Mouse (Mus musculus) G1E (cell line): Measurements from ENCODE around the gene Dgkz. TPM values are rescaled to one million over a fixed set of nuclear protein-coding genes. Genes with fewer than 3 reads are reported as not detected.

Experiments
- ATAC-seq: 2 replicates; pipeline ENCODE4 v1.8.0; 2016; ENCODE audit warnings: mild to moderate bottlenecking; ENCODE audit not compliant: insufficient number of reproducible peaks, poor library complexity, low FRiP score, severe bottlenecking; ENCODE audit errors: extremely low read depth
- DNase-seq: peaks from one replicate; pipeline ENCODE4 v3.0.0; 2012; ENCODE audit warnings: low spot score
- H3K27me3 ChIP-seq: 2 replicates; pipeline ENCODE4 v1.6.1; 2012; ENCODE audit warnings: mild to moderate bottlenecking, low read length, inconsistent platforms; ENCODE audit not compliant: insufficient read depth
- H3K36me3 ChIP-seq: replicated peaks from 2 replicates; pipeline ENCODE3; 2012; ENCODE audit warnings: mild to moderate bottlenecking, inconsistent platforms
- H3K4me1 ChIP-seq: 2 replicates; pipeline ENCODE4 v1.6.1; 2012; ENCODE audit warnings: low read depth, low read length, inconsistent platforms, mixed read lengths; ENCODE audit not compliant: insufficient read depth
- H3K4me3 ChIP-seq: 2 replicates; pipeline ENCODE4 v1.5.1; 2012; ENCODE audit warnings: low read depth, mild to moderate bottlenecking, inconsistent platforms, low read length, moderate library complexity, mixed read lengths
- H3K9me3 ChIP-seq: replicated peaks from 2 replicates; pipeline ENCODE4 v1.6.1; 2012; ENCODE audit warnings: inconsistent platforms
- CTCF ChIP-seq: IDR thresholded peaks from 2 replicates; pipeline ENCODE4 v1.5.1; 2012; ENCODE audit warnings: low read depth, low read length, inconsistent platforms, mixed read lengths
- GATA1 ChIP-seq: IDR thresholded peaks from 2 replicates; pipeline ENCODE4 v1.6.1; 2012; ENCODE audit warnings: borderline replicate concordance, low read length, inconsistent platforms, mixed read lengths
- GATA2 ChIP-seq: IDR thresholded peaks from 2 replicates; pipeline ENCODE4 v1.6.1; 2012; ENCODE audit warnings: low read depth, low read length, inconsistent platforms, borderline replicate concordance
- POLR2AphosphoS5 ChIP-seq: IDR thresholded peaks from 2 replicates; pipeline ENCODE4 v1.6.1; 2012; ENCODE audit warnings: low read depth, low read length, inconsistent platforms; ENCODE audit not compliant: insufficient replicate concordance
- TAL1 ChIP-seq: conservative IDR thresholded peaks from 2 replicates; pipeline ENCODE4 v1.6.1; 2012; ENCODE audit warnings: low read depth, low read length, inconsistent platforms, mixed read lengths
- polyA plus RNA-seq: library from polyadenylated mRNA; stranded (reverse); fragments of >175 nt; gene quantifications from 2 replicates; pipeline ENCODE4 v1.2.3, GENCODE M21; 2012
- total RNA-seq, 2 experiments: library from RNA; stranded (forward) in 1 of 2; stranded (reverse) in 1 of 2; fragments of 200-1000 nt in 1 of 2; fragments of >200 nt in 1 of 2; fragmentation: Nextera tagmentation in 1 of 2; gene quantifications; 2 replicates each; pipeline ENCODE4 v1.2.3; 2014 to 2017

Gene Dgkz
- total and polyA plus RNA-seq, 3 experiments, result 115 to 416 (median 290) TPM

DNA sequence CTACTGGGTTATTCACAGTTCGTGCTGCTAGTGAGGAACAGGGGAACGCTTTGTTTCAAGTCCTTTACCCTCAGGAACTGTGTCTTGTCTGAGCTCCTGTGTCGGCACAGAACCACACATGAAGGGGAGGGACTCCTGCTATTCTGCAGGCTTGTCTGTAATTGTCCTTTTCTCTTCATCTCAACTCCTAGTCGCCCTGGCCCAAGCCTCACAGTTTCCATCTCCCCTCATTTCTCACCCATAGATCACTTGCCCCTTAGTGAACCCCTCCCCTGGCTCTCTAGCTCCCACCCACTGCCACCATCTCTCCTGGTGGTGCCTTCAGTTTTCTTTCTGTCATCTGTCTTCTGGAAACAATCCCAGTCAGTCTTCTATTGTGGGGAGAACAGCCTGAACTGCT, 4.6 kb upstream of the Dgkz start:
- Histone ChIP-seq H3K27me3 (peaks cover 73% of the 10 kb centered on the region), H3K4me1 (peaks cover 12% of the 10 kb centered on the region), H3K36me3 (no peaks in the 10 kb centered on the region), H3K4me3 (no peak overlapping the region), H3K9me3 (no peaks in the 10 kb centered on the region)
- TF ChIP-seq POLR2AphosphoS5, result no peak
- no peak for TF ChIP-seq TAL1
- ATAC-seq (no peak), DNase-seq (no peak)

DNA sequence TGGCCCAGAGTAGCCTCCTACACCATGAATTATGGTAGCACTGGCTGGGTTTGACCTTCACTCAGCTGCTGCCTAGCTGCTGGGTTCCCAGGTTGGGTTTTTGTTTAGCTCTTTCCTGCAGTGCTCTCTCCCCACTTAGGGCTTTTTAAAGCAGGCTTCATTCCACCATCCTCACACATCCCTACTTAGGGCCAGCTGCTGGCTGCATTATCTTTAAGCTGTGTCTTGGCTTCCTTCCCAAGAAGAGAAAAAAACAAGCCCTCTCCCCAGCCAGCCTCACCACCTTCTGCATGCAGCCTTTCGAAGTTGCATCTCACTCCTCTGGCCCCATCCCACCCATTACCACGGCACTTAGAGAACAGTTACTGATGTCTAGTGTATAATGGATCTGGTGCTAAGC, 2.9 kb upstream of the Dgkz start:
- ATAC-seq (no peak), DNase-seq (no peak)
- TF ChIP-seq TAL1 (no peak), GATA1 (no peak), POLR2AphosphoS5 (no peak), CTCF (no peak), GATA2 (no peak)
- H3K9me3 ChIP-seq, result no peaks in the 10 kb centered on the region
- H3K4me3 ChIP-seq, result no peak overlapping the region
- no peaks in the 10 kb centered on the region for H3K4me1 ChIP-seq
- no peaks in the 10 kb centered on the region for H3K36me3 ChIP-seq
- peaks cover 81% of the 10 kb centered on the region for H3K27me3 ChIP-seq

- no peaks in the 10 kb centered on the region for H3K36me3 ChIP-seq
- H3K9me3 ChIP-seq, result no peaks in the 10 kb centered on the region
- no peak for DNase-seq
- peaks cover 81% of the 10 kb centered on the region for H3K27me3 ChIP-seq
- H3K4me1 ChIP-seq, result no peaks in the 10 kb centered on the region
- ATAC-seq, result no peak
- TF ChIP-seq TAL1, result no peak
- no peak for TF ChIP-seq POLR2AphosphoS5
- TF ChIP-seq GATA1, result no peak
- TF ChIP-seq CTCF, result no peak
- no peak for TF ChIP-seq GATA2
- H3K4me3 ChIP-seq, result no peak overlapping the region
Observed at GRCm38 (mm10) chr2:91977960-91978359, 2.3 kb upstream of the Dgkz start.

GRCm38 (mm10) chr2:91973416-91974135, 2.1 kb downstream of the Dgkz start:
- no peak overlapping the region for H3K4me3 ChIP-seq
- H3K27me3 ChIP-seq, result peaks cover 91% of the 10 kb centered on the region
- no peaks in the 10 kb centered on the region for H3K36me3 ChIP-seq
- ATAC-seq (no peak), DNase-seq (no peak)
- H3K9me3 ChIP-seq, result no peaks in the 10 kb centered on the region
- peaks cover 5% of the 10 kb centered on the region; the same call in 1 of the 2 replicates for H3K4me1 ChIP-seq
- TF ChIP-seq POLR2AphosphoS5 (no peak), CTCF (no peak), TAL1 (no peak), GATA2 (no peak), GATA1 (no peak)

DNA sequence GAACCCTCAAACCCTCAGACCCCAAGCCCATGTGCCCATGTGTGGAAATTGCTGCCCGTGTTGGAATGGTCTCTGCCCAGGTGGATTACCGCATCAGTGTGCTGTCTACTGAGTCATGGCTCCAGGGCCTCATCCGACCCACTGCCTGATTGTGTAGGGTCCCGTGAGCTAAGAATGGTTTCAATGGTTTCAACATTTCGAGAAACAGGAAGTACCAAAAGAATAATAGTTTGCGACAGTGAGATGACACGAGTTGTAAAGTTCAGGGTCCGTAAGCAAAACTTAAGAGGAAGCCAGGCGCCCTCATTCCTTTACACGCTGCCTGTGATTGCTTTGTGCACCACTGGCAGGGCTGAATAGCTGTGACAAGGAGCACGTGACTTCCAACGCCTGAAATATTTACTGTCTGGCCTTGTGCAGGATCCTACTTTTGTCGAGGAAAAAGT, 3.5 kb downstream of the Dgkz start:
- DNase-seq (no peak), ATAC-seq (no peak)
- Histone ChIP-seq H3K9me3 (no peaks in the 10 kb centered on the region), H3K4me3 (no peak overlapping the region), H3K27me3 (peaks cover 88% of the 10 kb centered on the region), H3K4me1 (peaks cover 5% of the 10 kb centered on the region; the same call in 1 of the 2 replicates), H3K36me3 (no peaks in the 10 kb centered on the region)
- TF ChIP-seq GATA1, result no peak
- TF ChIP-seq CTCF, result no peak
- no peak for TF ChIP-seq GATA2
- TF ChIP-seq TAL1, result no peak
- TF ChIP-seq POLR2AphosphoS5, result no peak

DNA sequence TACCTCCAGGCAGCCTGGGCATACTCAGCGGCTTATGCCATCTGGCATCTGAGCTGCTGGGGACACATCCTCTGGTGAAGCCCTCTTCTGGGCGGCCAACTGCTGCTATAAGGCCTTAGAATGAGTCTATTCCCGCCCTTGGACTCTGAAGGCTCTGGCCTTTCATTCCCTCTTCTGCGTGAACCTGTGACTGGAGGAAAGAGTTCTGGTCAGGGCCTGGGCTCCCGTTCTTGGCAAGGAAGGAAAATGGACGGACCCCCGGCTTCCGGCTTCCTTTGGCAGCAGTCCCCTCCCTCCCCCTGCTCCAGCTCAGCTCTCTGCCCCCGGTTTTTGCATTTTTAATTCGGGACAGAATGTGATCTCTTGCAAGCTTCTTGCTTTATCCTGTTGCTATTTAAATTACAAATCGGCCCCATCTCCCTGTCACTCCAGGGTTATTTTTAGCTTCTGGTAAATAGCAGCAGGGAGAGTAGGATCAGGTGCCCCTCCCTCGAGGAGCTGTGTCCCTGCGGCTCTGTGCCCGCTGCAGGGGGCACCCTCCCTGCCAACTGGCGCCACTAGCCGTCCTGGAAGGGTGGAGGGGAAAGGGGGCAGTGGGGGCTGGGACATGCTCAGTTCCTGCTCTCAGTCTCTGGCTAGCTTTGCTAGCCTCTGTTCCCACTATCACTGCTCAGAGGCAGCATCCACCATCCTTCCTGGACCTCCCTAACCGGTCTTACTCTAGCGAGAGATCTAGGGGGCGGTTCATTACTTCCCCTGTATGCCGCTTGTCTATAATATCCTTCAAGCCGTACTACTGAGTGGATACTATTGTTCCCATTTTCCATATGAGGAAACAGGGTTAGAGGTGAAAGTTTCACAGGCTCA, 4.2 kb downstream of the Dgkz start:
- no peak for TF ChIP-seq CTCF
- no peak for TF ChIP-seq GATA1
- TF ChIP-seq TAL1, result no peak
- peaks cover 85% of the 10 kb centered on the region for H3K27me3 ChIP-seq
- H3K9me3 ChIP-seq, result no peaks in the 10 kb centered on the region
- peaks cover 5% of the 10 kb centered on the region; the same call in 1 of the 2 replicates for H3K4me1 ChIP-seq
- H3K4me3 ChIP-seq, result no peak overlapping the region
- no peaks in the 10 kb centered on the region for H3K36me3 ChIP-seq
- no peak for DNase-seq
- no peak for ATAC-seq

- peaks cover 63% of the 10 kb centered on the region for H3K27me3 ChIP-seq
- TF ChIP-seq TAL1 (no peak), CTCF (no peak), POLR2AphosphoS5 (no peak), GATA2 (no peak), GATA1 (no peak)
- DNase-seq (no peak), ATAC-seq (no peak)
- peaks cover 28% of the 10 kb centered on the region for H3K4me1 ChIP-seq
- H3K9me3 ChIP-seq, result no peaks in the 10 kb centered on the region
- no peaks in the 10 kb centered on the region for H3K36me3 ChIP-seq
- no peak overlapping the region for H3K4me3 ChIP-seq
Observed at GRCm38 (mm10) chr2:91967962-91968361, 7.7 kb downstream of the Dgkz start.
